Mouse (Mus musculus) lung, postnatal 4 days (tissue): ENCODE measurements at regions not wholly inside any gene's neighbourhood (a gene's known extent, or its start where the extent isn't known, plus 50 kb on each side); places are given as distances from the start of the nearest gene placed in this dataset.
"Not testable (repeated sequence)": the region's sequence is repeated elsewhere in the genome, so short reads cannot be mapped to it uniquely, and the experiment has no call there.

ENCODE experiments used
- DNase-seq, 2 experiments: peaks; one replicate each; pipeline ENCODE4 v3.0.0; 2021

- DNase-seq = peak in 1 of 2 experiments; percentile 37
Observed at GRCm38 (mm10) chr13:57043316-57043974, 147.7 kb upstream of the Trpc7 start.

GRCm38 (mm10) chr13:57042514-57042913, 146.7 kb upstream of the Trpc7 start:
- no peak for DNase-seq

- no peak for DNase-seq
Observed at GRCm38 (mm10) chr13:57032871-57033270, 137.1 kb upstream of the Trpc7 start.

GRCm38 (mm10) chr13:57017553-57018341, 122.0 kb upstream of the Trpc7 start:
- DNase-seq = no peak

GRCm38 (mm10) chr13:57016465-57017272, 120.9 kb upstream of the Trpc7 start:
- no peak for DNase-seq

- not testable (repeated sequence) for DNase-seq
Observed at GRCm38 (mm10) chr13:57007236-57007635, 111.4 kb upstream of the Trpc7 start.

- no peak for DNase-seq
Observed at GRCm38 (mm10) chr13:57003565-57004132, 107.9 kb upstream of the Trpc7 start.

GRCm38 (mm10) chr13:56992022-56992421, 96.2 kb upstream of the Trpc7 start:
- DNase-seq = no peak

- DNase-seq = no peak
Observed at GRCm38 (mm10) chr13:56974063-56974462, 78.3 kb upstream of the Trpc7 start.

GRCm38 (mm10) chr13:56955358-56955757, 59.6 kb upstream of the Trpc7 start:
- DNase-seq = no peak

- DNase-seq = no peak
Observed at GRCm38 (mm10) chr13:56948086-56948485, 52.3 kb upstream of the Trpc7 start.

GRCm38 (mm10) chr13:56947266-56947665, 51.5 kb upstream of the Trpc7 start:
- DNase-seq = no peak
